8 mouse cellular contexts compared by ENCODE assay signal in the genomic region with DNA sequence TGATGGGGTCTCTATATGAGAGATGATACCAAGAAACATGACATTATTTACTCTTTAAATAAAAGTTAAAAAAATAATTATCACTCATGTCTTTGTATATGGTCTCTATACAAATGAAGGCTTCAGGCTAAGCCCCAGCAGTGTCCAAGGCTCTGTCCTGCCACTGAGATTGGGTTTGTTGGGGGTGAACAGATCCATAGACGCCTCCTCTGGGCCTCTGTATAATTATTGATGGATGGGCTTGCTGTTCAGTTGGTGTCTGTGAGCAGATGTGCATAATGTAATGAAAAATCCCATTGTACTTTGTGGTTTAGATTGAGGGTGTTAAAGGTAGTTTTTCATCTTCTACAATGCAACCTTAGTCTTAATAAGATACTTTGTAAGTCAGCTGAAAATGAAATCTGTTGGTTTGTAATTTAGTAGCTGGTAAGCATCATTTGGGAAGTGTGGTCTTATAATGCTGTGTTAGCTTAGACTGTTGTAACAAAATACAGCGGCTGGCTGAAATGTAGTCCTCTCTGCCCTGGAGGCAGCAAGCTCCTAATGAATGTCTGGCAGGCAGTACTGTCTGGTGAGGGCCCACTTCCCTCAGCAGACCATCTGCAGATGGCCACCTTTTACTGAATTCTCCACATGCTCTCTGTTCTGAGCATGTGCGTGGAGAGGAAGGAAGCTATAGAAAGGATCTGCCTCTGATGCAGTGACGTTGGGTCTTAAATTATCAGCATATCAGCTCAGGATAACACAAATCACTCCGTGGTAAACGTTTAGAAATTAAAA.
A peak's percentile ranks its signal among the peaks of the same experiment; 100 is the strongest.
DNase-seq lines count a peak whose midpoint lies in the region; ATAC-seq lines count a peak whose summit lies in the region.

No protein-coding gene starts in this region.

- no peaks in the 10 kb centered on the region for H3K27me3 ChIP-seq in midbrain, embryonic 12.5 days
- H3K27me3 ChIP-seq in midbrain, embryonic 11.5 days (ENCODE audit: control insufficient read depth, insufficient read depth, low read length): no peaks in the 10 kb centered on the region
- H3K27me3 ChIP-seq in hindbrain, embryonic 12.5 days: no peaks in the 10 kb centered on the region
- H3K27me3 ChIP-seq in neural tube, embryonic 12.5 days (replicated peaks): no peaks in the 10 kb centered on the region

- peak overlapping the region; percentile 63 for H3K27ac ChIP-seq in midbrain, embryonic 12.5 days (replicated peaks)
- no peak overlapping the region; the same call in 1 of the 2 replicates for H3K27ac ChIP-seq in midbrain, embryonic 11.5 days (ENCODE audit: low read depth, low read length)
- peak overlapping the region; percentile 79 for H3K27ac ChIP-seq in hindbrain, embryonic 12.5 days
- H3K27ac ChIP-seq in neural tube, embryonic 12.5 days: peak overlapping the region; percentile 43

- H3K9ac ChIP-seq in midbrain, embryonic 12.5 days (replicated peaks): no peak overlapping the region
- H3K9ac ChIP-seq in midbrain, embryonic 11.5 days (ENCODE audit: low read length): no peak overlapping the region
- H3K9ac ChIP-seq in hindbrain, embryonic 12.5 days: no peak overlapping the region
- no peak overlapping the region for H3K9ac ChIP-seq in neural tube, embryonic 12.5 days

- peak; percentile 37 for DNase-seq in cerebellum, adult 9-11 months
- no peak for DNase-seq in cerebellum, adult 8-10 months
- DNase-seq in midbrain, embryonic 11.5 days (ENCODE audit: low spot score, missing footprints): no peak
- no peak for DNase-seq in lung, adult 18-20 months

- WGBS in midbrain, embryonic 12.5 days: 69% methylated on average over 6 of the region's 6 CpGs
- WGBS in midbrain, embryonic 11.5 days: 80% methylated on average over 6 of the region's 6 CpGs
- WGBS in hindbrain, embryonic 12.5 days: 45% methylated on average over 6 of the region's 6 CpGs
- WGBS in neural tube, embryonic 12.5 days: 40% methylated on average over 6 of the region's 6 CpGs

- no peaks in the 10 kb centered on the region for H3K9me3 ChIP-seq in midbrain, embryonic 12.5 days
- no peaks in the 10 kb centered on the region for H3K9me3 ChIP-seq in midbrain, embryonic 11.5 days (ENCODE audit: control insufficient read depth, low read length)
- no peaks in the 10 kb centered on the region for H3K9me3 ChIP-seq in hindbrain, embryonic 12.5 days (replicated peaks)
- H3K9me3 ChIP-seq in neural tube, embryonic 12.5 days: no peaks in the 10 kb centered on the region

- H3K36me3 ChIP-seq in midbrain, embryonic 12.5 days: no peaks in the 10 kb centered on the region
- H3K36me3 ChIP-seq in midbrain, embryonic 11.5 days (ENCODE audit: control insufficient read depth, insufficient read depth, low read length): no peaks in the 10 kb centered on the region
- H3K36me3 ChIP-seq in hindbrain, embryonic 12.5 days: no peaks in the 10 kb centered on the region
- H3K36me3 ChIP-seq in neural tube, embryonic 12.5 days: no peaks in the 10 kb centered on the region

- no peaks in the 10 kb centered on the region; the same call in 1 of the 2 replicates for H3K4me1 ChIP-seq in midbrain, embryonic 12.5 days
- H3K4me1 ChIP-seq in midbrain, embryonic 11.5 days (ENCODE audit: control insufficient read depth, insufficient read depth, low read length): peaks cover 3% of the 10 kb centered on the region; the same call in 1 of the 2 replicates
- peaks cover 17% of the 10 kb centered on the region for H3K4me1 ChIP-seq in hindbrain, embryonic 12.5 days
- peaks cover 16% of the 10 kb centered on the region for H3K4me1 ChIP-seq in neural tube, embryonic 12.5 days

- no peak overlapping the region for H3K4me3 ChIP-seq in midbrain, embryonic 12.5 days
- no peak overlapping the region for H3K4me3 ChIP-seq in midbrain, embryonic 11.5 days (ENCODE audit: low read depth, low read length)
- no peak overlapping the region for H3K4me3 ChIP-seq in hindbrain, embryonic 12.5 days
- H3K4me3 ChIP-seq in neural tube, embryonic 12.5 days: no peak overlapping the region

- H3K4me2 ChIP-seq in midbrain, embryonic 12.5 days (replicated peaks): no peak overlapping the region
- no peak overlapping the region for H3K4me2 ChIP-seq in midbrain, embryonic 11.5 days
- H3K4me2 ChIP-seq in hindbrain, embryonic 12.5 days (replicated peaks): no peak overlapping the region
- no peak overlapping the region for H3K4me2 ChIP-seq in neural tube, embryonic 12.5 days (replicated peaks)

- peak; percentile 48; the same call in 1 of the 2 replicates for ATAC-seq in midbrain, embryonic 12.5 days (ENCODE audit: low FRiP score, low read depth)
- ATAC-seq in midbrain, embryonic 11.5 days (ENCODE audit: low FRiP score): no peak; the same call in 1 of the 2 replicates
- peak; percentile 77 for ATAC-seq in hindbrain, embryonic 12.5 days (ENCODE audit: low FRiP score)
- peak; percentile 73 for ATAC-seq in neural tube, embryonic 12.5 days (ENCODE audit: low FRiP score, low read depth)
- ATAC-seq in frontal cortex, adult (ENCODE audit: low TSS enrichment): no peak

Comparison
In these comparisons a context has a peak if more than half of its experiments do, and no peak if none do; other contexts are left out.
1. ATAC-seq: peak in midbrain, embryonic 12.5 days (single experiment), hindbrain, embryonic 12.5 days (single experiment) and neural tube, embryonic 12.5 days (single experiment); none in midbrain, embryonic 11.5 days (single experiment) and frontal cortex, adult (single experiment).